Mouse (Mus musculus): ENCODE results near the gene Cdr2.
"Not testable (repeated sequence)": the region's sequence is repeated elsewhere in the genome, so short reads cannot be mapped to it uniquely, and the experiment has no call there.

- TF ChIP-seq USF1 (IDR thresholded peaks at IDR 0.05; ENCODE audit: low read depth, low read length); MAX (IDR thresholded peaks at IDR 0.05; ENCODE audit: low read length); EP300 (IDR thresholded peaks at IDR 0.05; ENCODE audit: low read depth in 1 of 2, low read length in 2 of 2); POLR2A (IDR thresholded peaks at IDR 0.05; ENCODE audit: control insufficient read depth in 1 of 2, insufficient read depth in 1 of 2, low read depth in 1 of 2, low read length in 2 of 2, poor library complexity in 1 of 2); BHLHE40 (IDR thresholded peaks at IDR 0.05; ENCODE audit: borderline replicate concordance, low read depth, low read length); NELFE (IDR thresholded peaks at IDR 0.05; ENCODE audit: low read depth, low read length): not testable (repeated sequence)
- TF ChIP-seq CTCF (IDR thresholded peaks at IDR 0.05 in 2 of 3, conservative IDR thresholded peaks at IDR 0.05 in 1 of 3; ENCODE audit: control insufficient read depth in 1 of 3, insufficient read depth in 1 of 3, low read depth in 2 of 3, low read length in 3 of 3, poor library complexity in 1 of 3, severe bottlenecking in 1 of 3) = peak; percentile 18 to 44 (median 29); a peak in 4 of 6 replicates
Observed at GRCm38 (mm10) chr7:120910172-120910571, 71.9 kb downstream of the Cdr2 start.
